Mouse (Mus musculus): ENCODE results near the gene Wee1.
"Not testable (repeated sequence)": the region's sequence is repeated elsewhere in the genome, so short reads cannot be mapped to it uniquely, and the experiment has no call there.

The Wee1 gene

GRCm38 (mm10) chr7:110122565-110123422, 948 bp downstream of the Wee1 start:
- DNase-seq (ENCODE audit: low read depth, low spot score) = peak; percentile 62

- DNase-seq (ENCODE audit: low read depth, low spot score) = peak; percentile 84
Measured at GRCm38 (mm10) chr7:110123844-110124555, 2.2 kb downstream of the Wee1 start.

GRCm38 (mm10) chr7:110128566-110128965, 6.7 kb downstream of the Wee1 start:
- DNase-seq (ENCODE audit: low read depth, low spot score) = no peak

DNA sequence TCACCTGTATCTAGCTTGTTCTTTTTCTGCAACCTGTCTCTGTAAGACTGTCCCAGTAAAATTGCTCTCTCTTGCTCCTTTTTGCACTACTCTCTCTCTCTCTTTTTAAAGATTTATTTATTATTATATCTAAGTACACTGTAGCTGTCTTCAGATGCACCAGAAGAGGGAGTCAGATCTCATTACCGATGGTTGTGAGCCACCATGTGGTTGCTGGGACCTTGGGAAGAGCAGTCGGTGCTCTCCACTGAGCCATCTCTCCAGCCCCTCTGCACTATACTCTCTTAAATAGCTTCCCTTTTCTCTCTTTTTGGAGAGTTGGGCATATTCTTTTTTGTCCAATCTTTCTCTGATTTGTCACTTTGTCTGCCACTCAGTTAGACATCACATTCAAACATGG, 10.4 kb downstream of the Wee1 start:
- DNase-seq (ENCODE audit: low read depth, low spot score) = not testable (repeated sequence)

- DNase-seq (ENCODE audit: low read depth, low spot score) = no peak
Measured at GRCm38 (mm10) chr7:110133988-110134387, 12.1 kb downstream of the Wee1 start.

DNA sequence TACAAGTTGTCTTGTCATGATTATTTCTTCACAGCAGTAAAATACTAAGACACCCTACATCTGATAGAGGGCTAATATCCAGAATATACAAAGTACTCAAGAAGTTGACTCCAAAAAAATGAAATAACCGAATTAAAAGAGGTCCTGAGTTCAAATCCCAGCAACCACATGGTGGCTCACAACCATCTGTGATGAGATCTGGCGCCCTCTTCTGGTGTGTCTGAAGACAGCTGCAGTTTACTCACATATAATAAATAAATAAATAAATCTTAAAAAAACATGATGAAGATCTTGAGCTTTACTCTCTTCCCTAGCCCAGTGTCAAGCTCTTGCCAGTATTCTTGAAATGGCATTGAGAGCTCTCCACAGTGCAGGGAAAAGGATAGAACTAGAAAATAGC, 16.7 kb downstream of the Wee1 start:
- no peak for DNase-seq (ENCODE audit: low read depth, low spot score)

DNA sequence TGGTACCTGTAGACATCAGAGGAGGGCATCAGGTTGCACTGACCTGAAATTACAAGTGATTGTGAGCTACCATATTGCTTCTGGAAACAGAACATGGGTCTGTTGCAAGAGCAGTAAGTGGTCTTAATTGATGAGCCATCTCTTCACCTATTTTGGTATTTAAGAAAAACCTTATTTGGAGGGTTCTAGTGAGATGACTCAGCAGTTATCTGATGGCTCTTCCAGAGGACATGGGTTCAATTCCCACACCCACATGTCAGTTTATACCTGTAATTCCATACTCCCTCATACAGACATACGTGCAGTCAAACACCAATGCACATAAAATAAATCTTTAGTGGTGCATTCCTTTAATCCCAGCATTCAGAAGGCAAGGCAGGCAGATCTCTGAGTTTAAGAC, 22.0 kb downstream of the Wee1 start:
- no peak for DNase-seq (ENCODE audit: low read depth, low spot score)

- DNase-seq (ENCODE audit: low read depth, low spot score) = peak; percentile 57
Measured at GRCm38 (mm10) chr7:110152891-110153290, 31.0 kb downstream of the Wee1 start.

DNA sequence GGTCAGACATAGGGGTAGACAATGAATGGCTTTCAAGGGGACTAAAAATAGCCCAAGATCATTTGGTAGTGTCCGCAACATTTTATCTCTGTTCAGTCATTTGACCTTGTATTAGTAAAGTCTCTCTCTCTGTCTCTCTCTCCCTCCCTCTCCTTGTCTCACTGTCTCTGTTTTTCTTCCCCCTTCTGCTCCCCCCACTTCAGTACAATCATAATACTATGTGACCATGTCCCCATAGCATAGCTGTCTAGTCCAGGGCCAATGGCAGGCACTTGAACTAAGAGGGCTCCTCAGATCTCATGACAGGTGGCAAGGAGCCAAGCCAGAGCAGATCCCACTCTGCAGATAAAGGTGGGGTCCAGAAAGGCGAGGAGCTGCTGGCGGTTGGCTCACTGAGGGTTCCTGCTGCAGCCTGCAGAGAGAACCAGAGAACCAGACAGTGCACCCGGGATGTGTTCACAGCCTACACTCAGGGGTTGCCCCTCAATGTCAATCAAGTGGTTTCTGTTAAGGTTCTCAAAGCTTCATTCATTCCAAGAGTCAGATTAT, 34.9 kb downstream of the Wee1 start:
- DNase-seq (ENCODE audit: low read depth, low spot score) = peak; percentile 46

- peak; percentile 65 for DNase-seq (ENCODE audit: low read depth, low spot score)
Measured at GRCm38 (mm10) chr7:110157261-110157910, 35.5 kb downstream of the Wee1 start.

GRCm38 (mm10) chr7:110158073-110158472, 36.2 kb downstream of the Wee1 start:
- DNase-seq (ENCODE audit: low read depth, low spot score) = no peak

DNA sequence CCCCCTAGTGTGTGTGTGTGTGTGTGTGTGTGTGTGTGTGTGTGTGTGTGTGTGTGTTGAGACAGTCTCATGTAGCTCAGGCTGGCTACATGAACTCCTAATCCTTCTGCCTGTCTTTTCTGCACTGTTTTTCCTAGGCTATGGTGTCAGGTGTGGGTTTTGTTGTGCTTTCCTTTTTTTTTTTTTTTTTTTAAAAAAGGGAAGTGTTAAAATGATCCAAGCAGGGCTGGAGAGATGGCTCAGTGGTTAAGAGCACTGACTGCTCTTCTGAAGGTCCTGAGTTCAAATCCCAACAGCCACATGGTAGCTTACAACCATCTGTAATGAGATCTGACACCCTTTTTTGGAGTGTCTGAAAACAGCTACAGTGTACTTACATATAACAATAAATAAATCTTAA, 38.3 kb downstream of the Wee1 start:
- DNase-seq (ENCODE audit: low read depth, low spot score) = not testable (repeated sequence)

- DNase-seq (ENCODE audit: low read depth, low spot score) = no peak
Measured at GRCm38 (mm10) chr7:110160601-110161000, 38.8 kb downstream of the Wee1 start.

DNA sequence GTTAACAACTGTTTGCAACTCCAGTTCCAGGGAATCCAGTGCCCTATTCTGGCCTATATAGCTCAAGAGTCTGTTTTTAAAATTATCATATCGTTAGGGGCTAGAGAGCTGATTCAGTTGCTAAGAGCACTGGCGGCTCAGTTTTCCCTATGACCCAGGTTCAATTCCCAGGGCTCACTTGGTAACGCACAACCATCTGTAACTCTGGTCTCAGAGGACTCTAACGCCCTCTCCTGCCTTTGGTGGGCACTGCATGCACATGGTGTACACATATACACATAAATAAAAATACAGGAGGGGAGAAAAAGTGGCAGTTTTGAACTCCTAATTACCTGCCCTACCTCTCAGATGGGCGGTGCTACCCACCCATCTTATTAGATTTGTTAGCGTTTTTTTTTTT, 41.2 kb downstream of the Wee1 start:
- DNase-seq (ENCODE audit: low read depth, low spot score) = peak; percentile 71

- peak; percentile 93 for DNase-seq (ENCODE audit: low read depth, low spot score)
Measured at GRCm38 (mm10) chr7:110164103-110164681, 42.3 kb downstream of the Wee1 start.

DNA sequence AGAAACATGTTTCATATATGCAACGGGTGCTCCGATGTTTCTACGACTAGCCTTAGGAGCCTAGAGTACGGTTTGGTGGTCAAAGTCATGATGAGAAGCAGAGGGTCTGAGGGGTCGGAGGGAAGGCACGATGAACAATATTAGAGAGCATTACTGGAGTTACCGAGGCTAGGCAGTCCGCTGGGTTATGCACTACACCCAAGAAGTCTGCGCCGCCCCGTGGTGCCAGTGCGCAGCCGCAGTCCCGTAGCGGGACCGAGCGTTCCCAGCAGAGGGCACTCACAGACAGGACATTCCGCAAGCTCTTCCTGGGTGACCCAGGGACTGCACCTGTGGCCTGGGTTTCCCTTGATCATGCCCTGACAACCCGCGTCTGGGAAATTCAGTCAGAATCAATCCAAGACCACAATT, 42.9 kb downstream of the Wee1 start:
- DNase-seq (ENCODE audit: low read depth, low spot score) = peak; percentile 98

DNA sequence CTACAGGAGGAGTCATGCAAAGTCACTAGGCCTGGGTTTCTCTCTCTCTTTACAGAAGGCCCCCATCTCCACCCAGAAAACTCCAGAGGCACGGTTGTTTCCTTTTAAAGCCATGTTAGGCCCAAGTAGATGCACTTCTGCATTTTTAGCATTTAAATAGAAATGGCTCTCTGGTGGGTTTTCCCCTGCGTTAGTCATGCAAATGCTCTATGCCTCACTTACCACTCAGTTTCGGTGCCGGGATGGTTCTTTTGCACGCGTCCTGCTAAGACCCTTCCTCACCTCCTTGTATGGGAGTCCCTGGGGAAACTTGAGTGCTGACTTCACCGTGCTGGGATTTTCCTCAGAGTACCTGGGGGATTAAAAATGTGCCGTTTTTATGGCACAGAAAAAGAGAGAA, 44.4 kb downstream of the Wee1 start:
- DNase-seq (ENCODE audit: low read depth, low spot score) = peak; percentile 94

GRCm38 (mm10) chr7:110179208-110179607, 57.4 kb downstream of the Wee1 start:
- DNase-seq (ENCODE audit: low read depth, low spot score) = no peak

GRCm38 (mm10) chr7:110180613-110181012, 58.8 kb downstream of the Wee1 start:
- no peak for DNase-seq (ENCODE audit: low read depth, low spot score)

DNA sequence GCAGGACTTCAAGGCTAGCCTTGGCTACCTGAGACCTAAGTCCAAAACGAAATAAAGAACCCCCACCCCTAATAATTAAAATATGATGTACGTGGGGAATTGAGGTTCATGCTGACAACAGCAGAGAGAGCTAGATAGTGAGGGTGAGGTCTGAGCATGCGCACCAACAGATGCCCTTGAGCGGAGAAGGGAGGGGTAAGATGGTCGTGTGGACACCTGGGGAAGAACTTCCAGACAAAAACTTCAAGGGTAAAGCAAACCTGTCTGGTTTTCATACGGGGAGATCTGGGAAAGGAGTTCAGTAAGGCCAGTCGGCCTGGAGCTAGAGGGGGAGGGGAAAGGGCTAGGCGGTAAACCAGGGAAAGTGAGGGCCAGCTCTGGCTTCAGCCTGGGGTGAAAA, 59.6 kb downstream of the Wee1 start:
- no peak for DNase-seq (ENCODE audit: low read depth, low spot score)

- DNase-seq (ENCODE audit: low read depth, low spot score) = peak; percentile 62
Measured at GRCm38 (mm10) chr7:110184608-110185007, 62.8 kb downstream of the Wee1 start.

- DNase-seq (ENCODE audit: low read depth, low spot score) = no peak
Measured at GRCm38 (mm10) chr7:110189951-110190350, 68.1 kb downstream of the Wee1 start.
